ENCODE assay signal across 23 mouse cellular contexts in the genomic region with DNA sequence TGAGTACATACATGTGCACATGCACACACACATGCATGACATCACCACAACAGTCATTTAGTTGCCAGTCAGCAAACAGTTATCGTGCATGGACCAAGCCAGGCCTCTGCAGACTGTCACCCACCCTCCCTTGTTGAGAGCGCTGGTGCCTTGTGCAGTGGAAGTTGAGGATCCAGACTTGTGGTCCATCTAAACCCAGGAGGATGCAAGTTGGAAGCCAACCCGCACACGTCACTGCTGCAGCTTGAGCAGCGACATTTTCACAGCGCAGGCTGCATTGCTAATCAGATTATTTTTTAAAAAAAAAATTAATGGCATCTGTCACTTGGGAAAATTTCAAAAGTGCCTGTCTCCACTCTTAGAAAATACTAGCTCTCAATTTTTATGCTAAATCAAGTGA.
A peak's percentile ranks its signal among the peaks of the same experiment; 100 is the strongest.
DNase-seq lines count a peak whose midpoint lies in the region; ATAC-seq and TF ChIP-seq lines count a peak whose summit lies in the region.
"Had no signal": no experiment of that assay in that cellular context is flagged by ENCODE, and none has a peak within 500 bp of the region (broad histone marks: within the 10 kb centered on the region; RNA-seq: fewer than 3 reads in every experiment).

No protein-coding gene starts in this region.

- no peak overlapping the region for H3K4me3 ChIP-seq in cerebellum, adult 2 months (replicated peaks; ENCODE audit: insufficient read depth, low read depth, low read length)
- H3K4me3 ChIP-seq in hindbrain, embryonic 10.5 days = no peak overlapping the region
- H3K4me3 ChIP-seq in hindbrain, postnatal 0 days (ENCODE audit: low read length) = no peak overlapping the region
- no peak overlapping the region for H3K4me3 ChIP-seq in midbrain, embryonic 13.5 days (replicated peaks)
- no peak overlapping the region for H3K4me3 ChIP-seq in midbrain, postnatal 0 days (ENCODE audit: low read depth, low read length)
- H3K4me3 ChIP-seq: hindbrain, embryonic 12.5 days; limb, embryonic 12.5 days; liver, embryonic 15.5 days had no signal

- H3K27me3 ChIP-seq in cerebellum, adult 2 months (ENCODE audit: control insufficient read depth, insufficient read depth, low read length) = no peaks in the 10 kb centered on the region
- no peaks in the 10 kb centered on the region for H3K27me3 ChIP-seq in hindbrain, embryonic 10.5 days (ENCODE audit: insufficient read depth, poor library complexity, severe bottlenecking)
- H3K27me3 ChIP-seq in hindbrain, postnatal 0 days (ENCODE audit: insufficient read depth, low read length) = no peaks in the 10 kb centered on the region
- H3K27me3 ChIP-seq in midbrain, embryonic 13.5 days = no peaks in the 10 kb centered on the region
- no peaks in the 10 kb centered on the region for H3K27me3 ChIP-seq in midbrain, postnatal 0 days (ENCODE audit: insufficient read depth, low read length)
- H3K27me3 ChIP-seq: hindbrain, embryonic 12.5 days had no signal

- H3K4me2 ChIP-seq in hindbrain, postnatal 0 days (ENCODE audit: low read depth, low read length) = no peak overlapping the region
- no peak overlapping the region for H3K4me2 ChIP-seq in midbrain, embryonic 13.5 days (replicated peaks)
- no peak overlapping the region for H3K4me2 ChIP-seq in midbrain, postnatal 0 days (ENCODE audit: low read depth, low read length, poor library complexity, severe bottlenecking)
- H3K4me2 ChIP-seq: hindbrain, embryonic 12.5 days; limb, embryonic 12.5 days; liver, embryonic 15.5 days; lung, embryonic 14.5 days had no signal

- TF ChIP-seq CTCF in cerebellum, adult 2 months (IDR thresholded peaks at IDR 0.05; ENCODE audit: borderline replicate concordance, insufficient read depth, low read depth, low read length) = no peak
- TF ChIP-seq CTCF in hindbrain, postnatal 0 days (IDR thresholded peaks at IDR 0.05; ENCODE audit: low read depth) = no peak
- TF ChIP-seq CTCF in midbrain, postnatal 0 days (IDR thresholded peaks at IDR 0.05) = no peak

- H3K36me3 ChIP-seq in hindbrain, embryonic 10.5 days = no peaks in the 10 kb centered on the region
- no peaks in the 10 kb centered on the region for H3K36me3 ChIP-seq in hindbrain, postnatal 0 days (ENCODE audit: insufficient read depth, low read length)
- no peaks in the 10 kb centered on the region for H3K36me3 ChIP-seq in midbrain, embryonic 13.5 days
- H3K36me3 ChIP-seq in midbrain, postnatal 0 days (ENCODE audit: insufficient read depth, low read length) = no peaks in the 10 kb centered on the region
- H3K36me3 ChIP-seq: hindbrain, embryonic 12.5 days; limb, embryonic 12.5 days; liver, embryonic 15.5 days had no signal

- H3K9ac ChIP-seq in hindbrain, postnatal 0 days (replicated peaks; ENCODE audit: low read length) = no peak overlapping the region
- H3K9ac ChIP-seq in midbrain, embryonic 13.5 days (replicated peaks) = no peak overlapping the region
- no peak overlapping the region for H3K9ac ChIP-seq in midbrain, postnatal 0 days (replicated peaks; ENCODE audit: low read length, poor library complexity, severe bottlenecking)
- H3K9ac ChIP-seq: hindbrain, embryonic 12.5 days; limb, embryonic 12.5 days; liver, embryonic 15.5 days; lung, embryonic 14.5 days had no signal

- no peak overlapping the region for H3K27ac ChIP-seq in cerebellum, adult 2 months (ENCODE audit: insufficient read depth, low read length)
- peak overlapping the region; percentile 35; the same call in 1 of the 2 replicates for H3K27ac ChIP-seq in hindbrain, embryonic 10.5 days
- H3K27ac ChIP-seq in hindbrain, postnatal 0 days = no peak overlapping the region
- no peak overlapping the region for H3K27ac ChIP-seq in midbrain, embryonic 13.5 days
- H3K27ac ChIP-seq in midbrain, postnatal 0 days (ENCODE audit: low read depth, low read length) = no peak overlapping the region
- H3K27ac ChIP-seq: hindbrain, embryonic 12.5 days; limb, embryonic 12.5 days; liver, embryonic 15.5 days had no signal

- peak; percentile 68 to 73 for DNase-seq in cerebellum, postnatal 10 days
- DNase-seq in cerebellum, adult 2 months = no peak
- DNase-seq in hindbrain, embryonic 10.5 days (ENCODE audit: low spot score) = no peak
- DNase-seq in hindbrain, postnatal 0 days (ENCODE audit: low spot score) = no peak
- no peak for DNase-seq in midbrain, postnatal 0 days (ENCODE audit: low spot score)
- no peak for DNase-seq in heart, adult 11 months
- DNase-seq in natural killer cell, adult 2 months (ENCODE audit: low spot score in 2 of 2) = no peak
- DNase-seq: adrenal gland, adult 2 months; adrenal gland, postnatal 36 days; cerebellum, adult 8-10 months; cerebellum, postnatal 36 days; heart, postnatal 14 days; kidney, adult 9 months; kidney, postnatal 10 days; lung, embryonic 14.5 days; thymus, adult 2 months; thymus, postnatal 36 days had no signal

- TF ChIP-seq POLR2A in cerebellum, adult 2 months (IDR thresholded peaks at IDR 0.05; ENCODE audit: borderline replicate concordance, insufficient read depth, low read length) = no peak

- H3K9me3 ChIP-seq in hindbrain, embryonic 10.5 days = no peaks in the 10 kb centered on the region
- H3K9me3 ChIP-seq in hindbrain, postnatal 0 days (ENCODE audit: low read length) = no peaks in the 10 kb centered on the region
- H3K9me3 ChIP-seq in midbrain, embryonic 13.5 days = no peaks in the 10 kb centered on the region
- no peaks in the 10 kb centered on the region for H3K9me3 ChIP-seq in midbrain, postnatal 0 days (ENCODE audit: low read length)
- H3K9me3 ChIP-seq: hindbrain, embryonic 12.5 days; limb, embryonic 12.5 days; liver, embryonic 15.5 days had no signal

- peaks cover 36% of the 10 kb centered on the region for H3K4me1 ChIP-seq in cerebellum, adult 2 months (ENCODE audit: control insufficient read depth, insufficient read depth, low read length)
- peaks cover 62% of the 10 kb centered on the region for H3K4me1 ChIP-seq in hindbrain, embryonic 10.5 days (replicated peaks)
- peaks cover 15% of the 10 kb centered on the region for H3K4me1 ChIP-seq in hindbrain, postnatal 0 days (ENCODE audit: insufficient read depth, low read length)
- peaks cover 73% of the 10 kb centered on the region for H3K4me1 ChIP-seq in midbrain, embryonic 13.5 days (replicated peaks)
- H3K4me1 ChIP-seq in midbrain, postnatal 0 days (ENCODE audit: insufficient read depth, low read length) = 0 out of 2 replicates have a peak, but pooled peaks cover 2% of the 10 kb centered on the region
- H3K4me1 ChIP-seq: liver, embryonic 15.5 days had no signal

- WGBS in cerebellum, adult 2 months = 90% methylated on average over 6 of the region's 6 CpGs
- 92% methylated on average over 6 of the region's 6 CpGs for WGBS in hindbrain, embryonic 10.5 days
- WGBS in hindbrain, postnatal 0 days = 55% methylated on average over 6 of the region's 6 CpGs
- WGBS in midbrain, embryonic 13.5 days = 76% methylated on average over 6 of the region's 6 CpGs
- 70% methylated on average over 6 of the region's 6 CpGs for WGBS in midbrain, postnatal 0 days

- ATAC-seq in hindbrain, postnatal 0 days = no peak
- ATAC-seq in midbrain, embryonic 13.5 days = 0 out of 2 replicates have a peak, but pooled peaks have one; percentile 19
- ATAC-seq in midbrain, postnatal 0 days (ENCODE audit: low FRiP score) = no peak; the same call in 1 of the 2 replicates
- ATAC-seq: activated CD4-positive, CD25-positive, alpha-beta regulatory T cell, adult 4 months; intestine, postnatal 0 days had no signal

Comparison
In these comparisons a context has a peak if more than half of its experiments do, and no peak if none do; other contexts are left out.
1. DNase-seq: peak in cerebellum, postnatal 10 days (2 of 2); none in cerebellum, adult 2 months (0 of 2), hindbrain, embryonic 10.5 days (single experiment), hindbrain, postnatal 0 days (single experiment), midbrain, postnatal 0 days (single experiment), heart, adult 11 months (single experiment) and natural killer cell, adult 2 months (0 of 2).